Mouse (Mus musculus): ENCODE data around the gene Ube4b.
A peak's percentile ranks its signal among the peaks of the same experiment; 100 is the strongest.
"Not testable (repeated sequence)": the region's sequence is repeated elsewhere in the genome, so short reads cannot be mapped to it uniquely, and the experiment has no call there.

Ube4b gene

GRCm38 (mm10) chr4:149431887-149432286 lies 5.3 kb upstream of the Ube4b start:
- not testable (repeated sequence) for ATAC-seq (ENCODE audit: low TSS enrichment)

- ATAC-seq (ENCODE audit: low TSS enrichment) = no peak
These were observed 3.0 kb upstream of the Ube4b start for GRCm38 (mm10) chr4:149429592-149429991.

GRCm38 (mm10) chr4:149425801-149426292 lies 702 bp downstream of the Ube4b start:
- peak; percentile 26 for ATAC-seq (ENCODE audit: low TSS enrichment)

DNA sequence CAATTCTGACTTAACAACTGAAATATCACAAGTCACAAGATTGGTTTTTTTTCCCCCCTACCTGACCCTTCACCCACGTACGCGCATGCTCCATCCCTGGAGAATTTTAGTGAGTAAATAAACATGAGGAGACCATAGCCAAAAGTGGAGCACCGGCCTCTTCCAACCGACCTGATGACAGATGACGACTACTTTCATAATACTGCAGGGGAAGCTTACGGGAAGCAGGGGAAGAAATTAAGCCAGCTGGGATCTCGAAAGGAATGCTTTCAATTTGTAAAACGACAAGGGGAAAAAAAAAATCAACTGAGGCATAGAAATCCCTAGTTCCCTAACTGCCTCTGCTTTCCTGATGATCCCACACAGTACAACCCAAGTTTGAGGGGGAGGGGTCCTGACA lies 1.8 kb downstream of the Ube4b start:
- no peak for ATAC-seq (ENCODE audit: low TSS enrichment)

DNA sequence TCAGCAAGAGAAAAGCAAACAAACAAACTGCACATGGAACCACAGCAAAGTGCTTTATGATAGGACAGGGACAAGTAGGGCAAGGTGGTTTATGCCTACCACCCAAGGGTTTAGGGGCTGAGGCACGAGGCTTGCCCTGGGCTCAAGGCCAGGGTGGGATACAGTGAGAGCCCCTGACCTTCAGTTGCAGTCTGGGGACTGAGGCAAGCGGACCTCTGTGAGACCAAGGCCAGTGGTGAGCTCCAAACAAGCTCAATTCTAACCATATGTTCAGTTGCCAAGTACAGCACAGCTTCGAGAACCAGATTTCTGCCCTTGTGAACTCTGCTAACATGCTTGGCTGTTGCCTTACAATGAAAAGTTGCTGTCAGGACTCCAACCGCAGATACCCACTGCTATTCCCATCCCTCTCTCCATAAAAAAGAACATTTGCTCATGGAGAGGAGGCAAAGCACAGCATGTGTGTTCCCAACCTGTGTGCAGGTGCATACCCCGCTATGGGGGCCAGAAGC lies 8.6 kb downstream of the Ube4b start:
- ATAC-seq (ENCODE audit: low TSS enrichment) = no peak

DNA sequence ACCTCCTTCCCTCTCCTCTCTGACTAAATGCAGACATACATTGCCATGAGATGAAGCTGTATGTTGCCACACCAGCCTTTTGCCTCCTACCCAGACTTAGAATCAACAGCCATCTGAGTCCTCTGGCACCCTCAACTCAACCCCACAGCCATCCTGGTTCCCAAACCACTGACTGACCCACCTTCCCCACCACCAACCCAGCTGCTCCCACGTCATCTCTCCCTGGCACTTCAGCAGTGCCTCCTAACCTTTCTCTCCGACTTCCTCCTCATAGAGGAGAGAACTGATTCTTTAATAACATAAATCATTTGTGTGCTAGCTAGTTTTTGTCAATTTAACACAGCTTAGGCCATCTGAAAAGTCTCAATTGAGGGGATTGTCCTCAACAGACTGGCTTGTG lies 9.6 kb downstream of the Ube4b start:
- no peak for ATAC-seq (ENCODE audit: low TSS enrichment)

GRCm38 (mm10) chr4:149416417-149416816 lies 10.1 kb downstream of the Ube4b start:
- ATAC-seq (ENCODE audit: low TSS enrichment) = no peak

- ATAC-seq (ENCODE audit: low TSS enrichment) = peak; percentile 72; the same call in 1 of the 2 replicates
These were observed 10.8 kb downstream of the Ube4b start for GRCm38 (mm10) chr4:149415651-149416169.

- ATAC-seq (ENCODE audit: low TSS enrichment) = no peak
These were observed 12.3 kb downstream of the Ube4b start for GRCm38 (mm10) chr4:149414259-149414658.

GRCm38 (mm10) chr4:149409759-149410158 lies 16.8 kb downstream of the Ube4b start:
- peak; percentile 52; the same call in 1 of the 2 replicates for ATAC-seq (ENCODE audit: low TSS enrichment)

DNA sequence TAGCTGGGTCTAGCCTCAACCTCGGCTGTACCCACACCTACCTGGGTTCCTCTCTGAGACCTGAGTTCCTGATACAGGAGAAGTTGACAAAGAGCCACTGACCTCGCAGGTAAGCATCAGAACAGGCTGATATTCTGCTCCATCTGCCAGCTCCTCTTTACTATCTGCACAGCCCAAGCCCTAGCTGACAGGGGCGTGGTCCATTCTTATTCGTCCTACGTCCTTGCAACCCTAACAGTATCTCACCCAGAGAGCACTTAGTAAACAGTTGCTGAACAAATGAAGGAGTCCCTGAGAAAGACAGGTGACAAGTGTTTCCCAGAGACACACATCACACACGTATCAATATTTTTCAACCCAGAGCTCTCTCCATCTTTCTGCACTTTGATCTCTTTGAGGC lies 18.2 kb downstream of the Ube4b start:
- ATAC-seq (ENCODE audit: low TSS enrichment) = no peak

DNA sequence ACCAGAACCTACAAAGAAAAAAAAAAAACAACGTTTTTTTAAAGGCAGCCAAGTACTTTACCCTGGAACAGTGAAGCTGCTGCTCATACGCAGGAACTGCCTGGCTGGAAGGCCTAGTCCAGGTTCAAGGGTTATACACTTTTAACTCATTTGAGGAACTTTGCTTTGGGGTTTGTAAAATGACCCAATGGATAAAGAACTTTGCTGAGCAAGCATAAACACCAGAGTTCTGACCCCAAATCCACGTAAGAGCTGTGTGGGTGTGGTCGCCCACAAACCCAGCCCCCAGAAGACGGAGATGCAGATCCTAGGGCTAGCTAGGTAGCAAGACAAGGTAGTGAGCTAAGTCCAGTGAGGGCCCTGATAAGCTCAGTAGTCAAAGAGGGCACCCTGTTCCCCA lies 19.1 kb downstream of the Ube4b start:
- no peak for ATAC-seq (ENCODE audit: low TSS enrichment)

DNA sequence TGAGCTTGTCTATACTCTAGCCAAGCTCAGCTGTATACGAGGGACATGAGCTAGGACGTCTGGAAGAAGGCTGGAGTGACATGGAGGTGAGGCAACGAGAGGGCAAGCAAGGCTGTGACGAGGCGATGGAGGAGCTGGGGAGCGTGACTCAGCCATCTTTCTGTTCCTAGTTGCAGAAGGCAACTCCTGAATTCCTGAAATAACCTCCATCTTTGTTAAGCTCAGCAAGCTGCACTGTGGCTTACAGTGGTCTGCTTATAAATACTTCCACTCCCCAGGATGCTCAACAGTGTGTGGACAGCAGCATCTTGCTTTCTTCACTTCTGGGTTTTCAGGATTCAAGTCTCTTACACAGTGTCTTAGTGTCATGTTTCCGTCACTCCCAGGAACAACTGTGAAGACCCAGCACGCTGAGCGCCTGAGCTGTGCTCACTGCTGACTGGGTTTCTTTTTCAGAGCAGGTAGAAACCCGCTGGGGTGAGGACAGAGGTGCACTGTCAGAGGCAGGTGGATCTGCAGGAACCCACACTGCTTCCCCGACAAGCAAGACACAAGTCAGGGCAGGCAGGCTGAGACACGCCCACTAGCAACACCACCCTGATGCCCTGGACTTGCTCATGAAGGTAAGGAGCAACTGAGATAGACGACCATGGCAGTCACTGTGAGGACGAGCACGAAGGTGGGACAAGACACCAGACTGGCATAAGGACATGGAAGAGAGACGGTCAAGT lies 20.7 kb downstream of the Ube4b start:
- ATAC-seq (ENCODE audit: low TSS enrichment) = peak; percentile 17; the same call in 1 of the 2 replicates

- peak; percentile 39; the same call in 1 of the 2 replicates for ATAC-seq (ENCODE audit: low TSS enrichment)
These were observed 21.7 kb downstream of the Ube4b start for GRCm38 (mm10) chr4:149404640-149405465.

DNA sequence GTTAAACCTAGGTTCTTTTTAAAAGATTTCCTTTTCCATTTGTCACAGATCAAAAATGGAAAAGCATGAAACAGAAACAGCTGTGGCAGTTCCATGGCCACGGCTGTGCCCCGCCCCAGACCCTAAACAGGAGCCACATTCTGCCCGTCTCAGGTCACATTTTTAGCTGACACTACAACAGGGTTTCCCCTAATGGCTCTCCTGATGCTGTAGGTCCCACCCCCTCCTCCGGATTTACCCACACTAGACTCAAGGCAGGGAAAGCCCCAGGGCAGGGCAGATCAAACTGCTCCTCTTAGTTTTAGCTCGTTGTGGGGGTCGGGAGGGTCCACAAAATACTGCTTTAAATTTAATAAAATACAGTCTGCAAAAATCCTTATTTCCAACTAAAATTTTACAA lies 23.5 kb downstream of the Ube4b start:
- no peak for ATAC-seq (ENCODE audit: low TSS enrichment)

- ATAC-seq (ENCODE audit: low TSS enrichment) = 0 out of 2 replicates have a peak, but pooled peaks have one; percentile 20
These were observed 25.0 kb downstream of the Ube4b start for GRCm38 (mm10) chr4:149401591-149401982.

GRCm38 (mm10) chr4:149400878-149401590 lies 25.5 kb downstream of the Ube4b start:
- no peak for ATAC-seq (ENCODE audit: low TSS enrichment)

- 0 out of 2 replicates have a peak, but pooled peaks have one; percentile 6 for ATAC-seq (ENCODE audit: low TSS enrichment)
These were observed 27.1 kb downstream of the Ube4b start for GRCm38 (mm10) chr4:149399331-149399910.

- no peak for ATAC-seq (ENCODE audit: low TSS enrichment)
These were observed 28.3 kb downstream of the Ube4b start for GRCm38 (mm10) chr4:149398181-149398735.

GRCm38 (mm10) chr4:149396433-149397306 lies 29.9 kb downstream of the Ube4b start:
- peak; percentile 81 for ATAC-seq (ENCODE audit: low TSS enrichment)
